Mouse (Mus musculus) megakaryocyte, embryonic 14.5 days (primary cell): ENCODE measurements around the gene Fras1.

Source experiments
- FLI1 ChIP-seq: IDR thresholded peaks from 2 replicates; pipeline ENCODE4 v1.6.1; 2012; ENCODE audit warnings: low read length, inconsistent platforms, mixed read lengths
- GATA1 ChIP-seq: IDR thresholded peaks from 3 replicates; pipeline ENCODE4 v1.6.1; 2012; ENCODE audit warnings: mixed read lengths, low read length, inconsistent platforms, borderline replicate concordance

DNA sequence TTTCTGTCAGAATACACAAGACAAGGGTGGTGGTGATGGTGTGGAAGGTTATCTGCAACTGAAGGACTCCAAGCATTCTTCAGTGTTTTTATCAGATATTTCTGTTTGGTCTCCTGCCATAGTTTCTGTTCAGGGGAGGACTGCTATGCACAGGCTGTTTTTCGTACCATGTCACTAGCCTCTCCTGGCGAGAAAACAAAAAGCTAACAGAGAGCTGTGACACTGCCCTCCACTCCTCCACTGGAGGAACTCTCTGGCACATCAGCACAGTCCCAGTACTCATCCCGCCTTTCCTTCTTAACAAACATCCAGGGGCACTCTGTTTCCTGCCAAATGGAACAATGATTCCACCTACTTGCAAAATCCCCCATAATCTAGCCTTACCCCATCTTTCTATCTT lies 101.7 kb downstream of the Fras1 start:
- TF ChIP-seq FLI1 (no peak), GATA1 (no peak)
